Mouse (Mus musculus): ENCODE results near the gene Galnt12.

Galnt12 gene

DNA sequence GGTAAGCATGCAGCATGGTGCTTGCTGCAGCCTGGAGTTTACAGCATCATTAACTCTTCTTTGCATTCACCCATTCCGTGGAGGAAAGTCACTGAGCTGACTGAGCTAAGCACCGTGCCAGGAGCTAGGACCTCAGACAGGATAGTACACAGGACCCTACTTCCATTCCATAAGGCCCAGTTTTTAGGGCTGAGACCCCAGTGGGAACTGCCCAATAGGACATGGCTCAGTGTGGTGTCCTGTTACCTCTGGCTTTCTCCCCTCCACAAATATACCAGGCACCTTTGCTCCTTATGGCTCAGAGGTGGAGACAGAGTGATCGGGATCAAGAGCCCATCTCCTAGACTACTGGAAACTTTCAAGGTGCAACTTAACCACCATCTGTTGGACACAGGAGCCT, 59.1 kb downstream of the Galnt12 start:
- DNase-seq (ENCODE audit: low spot score in 2 of 2) = no peak

DNA sequence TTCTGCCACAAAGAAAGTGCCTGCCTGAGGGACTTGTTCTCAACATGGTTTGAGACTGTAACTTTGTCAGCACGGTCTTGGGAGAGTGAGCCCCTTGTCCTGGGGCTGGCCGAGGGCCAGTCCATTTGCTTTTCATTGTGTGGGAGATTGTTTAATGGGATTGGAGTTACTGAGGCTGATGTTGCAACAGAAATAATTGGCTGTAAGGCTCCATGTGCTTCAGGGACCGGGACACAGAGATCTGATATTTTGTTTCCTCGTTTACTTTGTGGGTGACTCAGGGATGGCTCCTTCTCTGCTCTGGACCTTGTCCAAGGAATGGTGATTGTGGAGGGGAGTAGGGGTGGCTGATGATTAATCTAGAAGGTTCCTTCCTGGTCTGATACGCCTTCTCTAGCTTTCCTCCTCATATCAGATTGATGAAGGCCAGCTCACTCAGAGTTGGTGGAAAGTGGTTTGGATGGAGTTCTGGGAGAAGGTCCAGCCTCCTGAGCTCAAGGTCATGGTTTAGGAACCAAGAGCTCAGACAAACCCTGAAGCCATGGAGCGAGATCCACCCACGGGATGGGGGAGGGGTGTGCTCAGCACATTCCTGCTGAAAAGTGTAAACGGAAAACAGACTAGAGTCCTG, 60.0 kb downstream of the Galnt12 start:
- DNase-seq (ENCODE audit: low spot score in 2 of 2) = no peak

DNA sequence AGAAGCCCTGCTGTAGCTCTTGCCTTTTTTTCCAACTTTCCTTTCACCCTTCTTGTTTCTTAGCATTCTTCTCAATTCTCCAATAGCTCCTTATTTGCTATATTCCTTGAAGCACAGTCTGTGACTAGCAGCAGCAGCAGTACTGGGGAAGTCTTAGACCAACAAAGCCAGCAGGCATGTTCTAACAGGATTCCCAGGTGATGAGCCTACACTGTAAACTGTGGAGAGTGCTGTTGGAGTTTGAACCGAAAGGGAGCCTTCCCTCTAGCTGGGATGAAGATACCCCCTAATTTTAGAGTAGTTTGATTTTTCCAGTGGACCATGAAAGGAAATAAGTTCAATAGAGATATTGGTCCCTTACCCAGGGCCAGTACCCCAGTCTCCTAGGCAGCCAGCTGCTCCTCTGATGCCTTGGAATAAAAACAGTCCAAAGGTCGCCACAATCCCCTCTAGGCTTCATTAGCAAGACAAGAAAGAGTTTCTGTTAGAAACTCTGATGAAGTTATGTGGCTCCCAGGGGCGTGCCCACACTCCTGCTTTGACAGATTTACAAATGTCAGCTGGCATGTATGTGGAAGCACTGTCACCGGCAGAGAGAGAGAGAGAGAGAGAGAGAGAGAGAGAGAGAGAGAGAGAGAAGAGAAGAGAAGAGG, 69.5 kb downstream of the Galnt12 start:
- DNase-seq (ENCODE audit: low spot score in 2 of 2) = no peak

DNA sequence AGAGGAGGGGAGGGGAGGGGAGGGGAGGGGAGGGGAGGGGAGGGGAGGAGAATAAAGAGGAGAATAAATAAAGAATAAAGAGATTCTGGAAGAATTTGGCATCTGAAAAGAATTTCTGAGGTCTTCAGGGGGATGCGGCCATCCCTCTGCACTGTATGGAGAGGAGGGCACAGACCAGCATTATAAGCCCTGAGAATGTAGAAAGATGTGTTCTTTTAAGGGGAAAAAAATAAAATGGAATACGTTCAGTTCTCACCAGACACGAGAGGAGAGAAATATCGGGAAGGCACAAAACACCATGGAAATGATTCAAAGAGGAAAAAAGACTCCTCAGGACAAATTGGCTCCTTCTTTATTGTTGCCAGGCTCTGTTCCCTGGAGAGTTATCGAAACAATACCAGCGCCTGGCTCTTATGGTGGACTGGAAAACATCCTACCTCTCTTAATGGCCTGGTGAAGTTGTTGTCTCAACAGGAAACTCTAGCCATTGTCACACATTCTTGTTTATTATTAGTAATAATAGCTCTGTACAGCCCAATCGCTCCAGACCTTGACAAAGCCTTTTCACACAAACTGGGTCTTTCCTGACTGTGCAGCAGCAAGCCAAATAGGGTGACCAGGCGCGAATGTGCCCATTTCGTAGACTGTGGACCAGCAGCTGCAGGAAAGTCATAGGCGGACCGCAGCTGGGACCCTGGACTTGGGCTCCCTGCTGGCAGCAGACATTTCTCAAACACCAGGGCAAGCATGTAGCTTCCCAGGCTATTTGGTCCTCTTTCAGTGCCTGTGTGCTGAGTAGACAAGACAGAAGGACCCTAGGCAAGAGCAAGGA, 70.3 kb downstream of the Galnt12 start:
- DNase-seq (ENCODE audit: low spot score in 2 of 2) = no peak

DNA sequence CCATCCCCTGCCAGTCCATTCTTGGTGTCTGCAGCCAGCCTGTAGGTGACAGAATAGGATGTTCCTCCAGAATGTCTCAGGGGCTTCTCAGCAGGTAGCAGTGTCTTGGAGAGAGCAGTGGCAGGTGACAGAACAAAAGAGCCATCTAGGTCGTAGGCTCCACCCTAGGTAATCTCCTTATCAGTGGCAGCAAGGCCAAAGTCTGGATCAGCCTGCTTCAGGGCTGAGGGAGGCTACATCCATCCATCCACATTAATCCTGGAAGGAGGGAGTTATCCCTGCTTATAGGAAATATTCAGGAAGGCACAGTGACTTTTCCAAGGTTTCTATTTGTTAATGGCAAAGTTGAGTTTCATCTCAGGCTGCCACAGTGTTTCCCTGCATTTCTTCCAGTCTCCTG, 80.6 kb downstream of the Galnt12 start:
- DNase-seq (ENCODE audit: low spot score in 2 of 2) = no peak

Measured in frontal cortex, postnatal 10 days (tissue).